Mouse (Mus musculus) stomach, adult 2 months (tissue): ENCODE results near the gene Tulp1. TPM values are rescaled to one million over a fixed set of nuclear protein-coding genes. Genes with fewer than 3 reads are reported as not detected.

Experiments used
- polyA plus RNA-seq: library from polyadenylated mRNA; depleted of rRNA; stranded (reverse); fragments of >200 nt; gene quantifications from 2 replicates; pipeline ENCODE4 v1.2.3, GENCODE M21; 2012; rRNA removed

Gene Tulp1
- 0.71 and 0.75 TPM in 2 replicates for polyA plus RNA-seq

DNA sequence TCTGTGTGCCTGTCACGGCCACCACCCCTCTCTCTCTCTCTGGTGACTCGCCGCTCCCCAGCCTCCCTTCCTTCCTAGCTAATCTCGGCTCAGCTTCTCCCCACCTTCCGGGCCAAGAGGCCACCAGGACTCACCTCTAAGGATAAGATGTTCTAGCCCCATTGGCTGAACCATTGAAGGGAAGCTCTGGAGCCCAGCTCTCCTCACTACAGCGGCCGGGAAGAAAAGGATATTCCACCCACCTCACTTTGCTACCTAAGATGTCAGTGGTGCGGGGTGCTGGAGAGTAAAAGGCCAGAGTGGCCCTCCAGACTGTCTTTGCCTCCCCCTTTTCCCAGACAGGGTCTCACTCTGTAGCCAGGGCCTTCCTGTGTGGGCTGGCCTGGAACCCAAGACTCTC, at the start of gene Tulp1:
Tulp1 (minus strand) TSS at position 101 of the 400 bp plus-strand sequence.

DNA sequence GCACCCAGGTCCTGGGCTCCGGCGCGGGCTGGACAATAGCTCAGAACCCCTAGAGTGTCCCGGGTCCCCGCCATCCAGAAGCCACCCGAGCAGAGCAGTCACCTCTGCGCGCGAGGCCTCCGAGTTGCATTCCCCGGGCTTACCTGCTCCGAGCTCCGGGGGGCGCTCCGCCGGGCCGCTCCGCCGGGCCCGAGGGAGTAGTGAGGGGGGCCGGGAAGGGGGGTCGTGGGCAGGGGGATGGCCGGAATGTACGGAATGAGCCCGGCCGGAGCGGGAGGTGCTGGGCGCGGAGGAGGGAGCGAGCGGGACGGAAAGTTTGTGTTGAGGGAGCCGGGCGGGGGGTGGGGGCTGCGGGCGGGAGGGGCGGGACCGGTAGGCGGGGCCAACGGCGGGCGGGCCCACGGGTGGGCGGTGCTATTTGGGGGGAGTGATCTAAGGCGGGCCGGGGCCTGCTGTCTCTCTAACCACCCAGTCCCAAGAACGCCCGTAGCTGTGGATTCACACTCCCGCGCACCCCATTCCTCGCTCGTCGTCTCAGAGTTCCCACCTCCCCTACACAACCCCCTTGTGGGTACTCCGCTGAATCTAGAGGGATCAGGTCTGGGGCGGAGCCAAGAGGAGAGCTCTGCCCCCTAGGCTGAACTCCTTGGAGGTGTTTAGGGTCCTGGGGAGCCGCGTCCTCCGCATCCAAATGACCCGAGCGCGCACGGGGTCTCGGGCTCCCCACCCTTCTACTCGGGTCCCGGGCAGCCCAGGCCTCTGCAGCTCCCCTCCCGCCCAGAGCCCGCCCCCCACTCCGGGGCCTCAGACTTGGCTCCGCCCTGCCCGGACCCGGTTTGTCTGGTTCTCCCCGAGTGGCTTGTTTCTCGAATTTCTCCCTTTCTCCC, 14.3 kb downstream of the Tulp1 start, which contains the start of gene Tead3:
Tead3 (minus strand) TSS at position 352 of the 887 bp plus-strand sequence.

DNA sequence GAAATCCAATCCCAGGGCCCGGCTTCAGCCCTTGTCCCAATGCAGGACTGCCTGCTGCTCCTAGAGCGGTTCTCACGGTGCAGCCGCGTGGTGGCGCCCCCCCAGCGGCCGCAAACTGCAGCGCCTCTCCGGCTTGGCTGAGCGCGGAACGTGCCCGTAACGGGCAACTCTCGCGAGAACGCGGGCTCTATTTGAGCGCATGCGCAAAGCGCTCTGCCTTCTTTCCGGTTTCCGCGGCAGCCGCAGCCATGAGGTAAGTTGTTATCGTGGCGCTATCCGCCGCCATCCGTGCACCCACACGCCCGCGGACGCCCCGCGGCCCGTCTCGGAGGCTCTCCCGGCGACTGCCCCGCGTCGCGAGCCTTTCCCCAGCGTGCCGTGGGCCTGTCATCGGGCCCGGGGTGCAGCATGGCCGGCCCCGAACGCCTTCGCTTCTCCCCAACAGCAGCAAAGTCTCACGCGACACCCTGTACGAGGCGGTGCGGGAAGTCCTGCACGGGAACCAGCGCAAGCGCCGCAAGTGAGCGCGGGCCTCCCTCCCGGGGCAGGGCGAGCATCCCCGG, 36.6 kb downstream of the Tulp1 start, which contains the start of gene Rpl10a:
Rpl10a (plus strand) TSS at position 106 of the 563 bp plus-strand sequence.

GRCm38 (mm10) chr17:28313212-28313879, 51.7 kb downstream of the Tulp1 start, which contains the start of gene Fance:
Fance (plus strand) TSS chr17:28313519.

Other genes starting within 250 kb of the Tulp1 start
- 0.42 and 1.0 TPM in 2 replicates for gene Scube3, start 223.1 kb downstream of the Tulp1 start, polyA plus RNA-seq
- 39.0 and 39.4 TPM in 2 replicates for gene Zfp523, start 188.1 kb downstream of the Tulp1 start, polyA plus RNA-seq
- gene Def6, start 157.4 kb downstream of the Tulp1 start, polyA plus RNA-seq: 4.4 and 6.3 TPM in 2 replicates
- 54.9 and 58.3 TPM in 2 replicates for gene Ppard, start 132.5 kb downstream of the Tulp1 start, polyA plus RNA-seq
- gene Fance, start 51.7 kb downstream of the Tulp1 start, polyA plus RNA-seq: 10.3 and 13.1 TPM in 2 replicates
- 1,443 and 1,665 TPM in 2 replicates for gene Rpl10a, start 36.8 kb downstream of the Tulp1 start, polyA plus RNA-seq
- gene Tead3, start 14.4 kb downstream of the Tulp1 start, polyA plus RNA-seq: 28.1 and 33.5 TPM in 2 replicates
- gene Fkbp5, start 152.3 kb upstream of the Tulp1 start, polyA plus RNA-seq: 7.3 and 8.3 TPM in 2 replicates
- not detected in 2 replicates for gene Armc12, start 165.6 kb upstream of the Tulp1 start, polyA plus RNA-seq
- gene Clpsl2, start 184.2 kb upstream of the Tulp1 start, polyA plus RNA-seq: 0.65 TPM in 1 of 2 replicates, not detected in the other
- 178,753 and 264,200 TPM in 2 replicates for gene Clps, start 195.5 kb upstream of the Tulp1 start, polyA plus RNA-seq
- 3.2 and 3.7 TPM in 2 replicates for gene Lhfpl5, start 210.4 kb upstream of the Tulp1 start, polyA plus RNA-seq